Mouse (Mus musculus): ENCODE results near the gene 9230102O04Rik. TPM values are rescaled to one million over a fixed set of nuclear protein-coding genes. Genes with fewer than 3 reads are reported as not detected.

9230102O04Rik gene
- not detected in 2 replicates for polyA plus RNA-seq (2012; ENCODE audit: low replicate concordance)

DNA sequence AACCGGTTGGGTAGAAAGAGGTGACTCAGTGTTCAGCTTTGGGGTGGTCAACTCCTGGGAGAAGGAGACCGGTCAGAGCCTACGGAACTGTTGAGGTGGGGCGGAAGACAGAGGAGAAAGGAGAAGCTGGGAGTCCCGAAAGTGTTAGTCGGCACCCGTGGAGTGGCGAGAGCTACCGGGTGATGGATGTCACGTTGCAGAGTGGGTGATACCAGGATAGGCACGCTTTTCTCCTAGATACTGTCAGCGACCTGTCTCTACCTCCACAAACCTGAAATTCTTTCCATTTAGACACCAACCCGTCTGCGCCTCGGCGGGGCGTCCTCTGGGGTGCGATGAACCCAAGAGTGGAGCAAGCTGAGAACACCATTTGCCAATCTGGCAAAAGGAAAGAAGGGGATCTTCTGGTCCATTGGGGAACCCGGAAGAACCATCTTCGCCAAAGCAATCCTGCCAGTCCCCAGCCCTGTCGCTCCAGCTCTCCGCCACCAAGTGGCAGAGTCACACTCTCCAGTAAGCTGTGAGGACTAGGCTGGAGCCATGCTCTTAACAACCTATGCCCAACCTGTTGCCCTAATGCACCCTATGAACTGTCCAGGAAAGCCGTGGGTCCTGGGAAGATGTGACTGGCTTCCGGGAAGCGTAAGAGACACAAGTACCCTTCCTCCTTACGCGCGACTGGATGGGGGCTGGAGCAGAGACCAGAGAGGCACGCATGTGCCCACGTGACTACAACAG, at the start of gene 9230102O04Rik:
Gene 9230102O04Rik (minus strand): TSS at position 628 of the 738 bp plus-strand sequence.

DNA sequence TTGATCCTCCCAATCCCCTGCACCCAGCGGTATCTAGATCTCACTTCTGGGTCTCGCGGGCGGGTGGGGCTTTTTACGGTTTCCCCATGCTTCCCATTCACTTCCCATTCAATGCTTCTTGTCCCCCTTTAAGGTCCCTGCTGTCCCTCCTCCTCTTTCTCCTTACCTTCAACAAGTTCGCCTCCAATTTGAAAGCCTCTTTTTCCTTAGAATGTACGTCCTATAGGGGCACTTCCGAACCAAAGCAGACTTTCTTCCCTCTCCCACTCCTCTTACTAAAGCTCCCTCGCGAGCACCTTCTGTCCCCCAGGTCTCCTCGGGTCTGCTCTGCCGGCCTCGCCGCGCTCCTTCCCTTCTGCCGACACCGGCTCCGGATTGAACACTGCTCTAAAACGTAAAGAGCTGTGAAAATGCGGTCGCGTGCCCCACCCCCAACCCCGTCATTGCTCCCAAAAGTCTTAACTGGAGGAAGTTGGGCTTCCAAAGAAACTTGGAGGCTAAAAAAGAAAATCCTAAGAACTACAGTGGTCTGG, 377 bp upstream of the 9230102O04Rik start, which contains the start of gene Gata3:
Gene Gata3 (minus strand): TSS at position 384 of the 533 bp plus-strand sequence.

DNA sequence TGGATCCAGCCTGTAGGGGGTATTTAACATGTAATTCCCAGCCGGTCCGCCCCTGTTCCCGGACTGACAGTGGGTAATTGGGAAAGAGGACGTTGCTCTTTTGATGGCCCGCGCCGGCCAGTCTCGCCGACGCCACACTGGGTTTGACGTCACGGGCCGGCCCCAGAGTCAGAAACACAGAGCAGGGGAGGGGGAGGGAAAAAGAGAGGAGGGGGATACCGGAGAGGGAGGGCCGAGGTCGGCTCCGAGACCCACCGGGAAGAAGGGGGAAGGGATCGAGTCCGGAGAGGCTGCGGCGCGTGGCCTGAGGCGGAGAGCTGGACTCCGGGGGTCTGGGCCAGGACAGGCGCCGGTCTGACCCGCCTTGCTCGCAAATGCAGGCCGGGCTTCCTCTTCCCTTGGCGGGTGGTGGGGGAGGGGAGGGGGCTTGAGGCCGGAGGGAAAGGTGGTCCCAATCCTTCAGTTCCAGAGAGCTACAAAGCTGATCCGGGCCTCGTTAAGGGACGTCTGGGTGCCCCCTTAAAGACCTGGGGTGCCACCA, 8.2 kb downstream of the 9230102O04Rik start, which contains the start of gene 4930412O13Rik:
Gene 4930412O13Rik (plus strand): TSS at position 202 of the 541 bp plus-strand sequence.

Other genes with a start within 250 kb of the 9230102O04Rik start
- gene 4930412O13Rik, start 8.3 kb downstream of the 9230102O04Rik start, polyA plus RNA-seq (2012; ENCODE audit: low replicate concordance), result not detected in 2 replicates
- gene Gata3, start 494 bp upstream of the 9230102O04Rik start, polyA plus RNA-seq (2012; ENCODE audit: low replicate concordance), result 18.7 and 25.6 TPM in 2 replicates
- gene Taf3, start 159.1 kb upstream of the 9230102O04Rik start, polyA plus RNA-seq (2012; ENCODE audit: low replicate concordance), result 21.3 and 28.3 TPM in 2 replicates
- gene Atp5c1, start 191.0 kb upstream of the 9230102O04Rik start, polyA plus RNA-seq (2012; ENCODE audit: low replicate concordance), result 5.4 and 31.6 TPM in 2 replicates
- 1.3 and 1.6 TPM in 2 replicates for gene Kin, start 191.1 kb upstream of the 9230102O04Rik start, polyA plus RNA-seq (2012; ENCODE audit: low replicate concordance)
- 0.06 TPM in 1 of 2 replicates, not detected in the other for gene Itih2, start 241.9 kb upstream of the 9230102O04Rik start, polyA plus RNA-seq (2012; ENCODE audit: low replicate concordance)